Mouse (Mus musculus): Measurements from ENCODE around the gene Rassf5. TPM values are rescaled to one million over a fixed set of nuclear protein-coding genes. Genes with fewer than 3 reads are reported as not detected.
"Not testable (repeated sequence)": the region's sequence is repeated elsewhere in the genome, so short reads cannot be mapped to it uniquely, and the experiment has no call there.

The Rassf5 gene
- polyA plus RNA-seq, 1 experiment from 2014 or later: 6.5 TPM

GRCm38 (mm10) chr1:131252516-131253250, 7.6 kb upstream of the Rassf5 start:
- not testable (repeated sequence) for ATAC-seq (ENCODE audit: borderline replicate concordance, extremely low read depth, low FRiP score, low TSS enrichment)
- WGBS: 64% methylated on average over 7 of the region's 7 CpGs

GRCm38 (mm10) chr1:131246433-131247395, 1.7 kb upstream of the Rassf5 start:
- 4% methylated on average over 7 of the region's 7 CpGs for WGBS
- H3K4me1 ChIP-seq: peaks cover 47% of the 10 kb centered on the region
- H3K9ac ChIP-seq: peak overlapping the region; percentile 20; the same call in 1 of the 2 replicates
- H3K4me2 ChIP-seq: peak overlapping the region; percentile 94
- H3K27ac ChIP-seq: peak overlapping the region; percentile 54
- H3K27me3 ChIP-seq: peaks cover 37% of the 10 kb centered on the region
- peak; percentile 56; the same call in 1 of the 2 replicates for ATAC-seq (ENCODE audit: borderline replicate concordance, extremely low read depth, low FRiP score, low TSS enrichment)
- no peaks in the 10 kb centered on the region for H3K36me3 ChIP-seq
- no peaks in the 10 kb centered on the region for H3K9me3 ChIP-seq
- peak overlapping the region; percentile 22 for H3K4me3 ChIP-seq

More at GRCm38 (mm10) chr1:131252516-131253250, 7.6 kb upstream of the Rassf5 start:
- Histone ChIP-seq H3K27ac (peak overlapping the region; percentile 39; the same call in 1 of the 2 replicates), H3K4me1 (peaks cover 17% of the 10 kb centered on the region)
- not testable (repeated sequence) for H3K9me3 ChIP-seq, H3K4me3 ChIP-seq, H3K36me3 ChIP-seq, H3K9ac ChIP-seq, H3K4me2 ChIP-seq, H3K27me3 ChIP-seq

- Histone ChIP-seq H3K9me3 (no peaks in the 10 kb centered on the region), H3K27me3 (peaks cover 39% of the 10 kb centered on the region), H3K4me2 (peak overlapping the region; percentile 94), H3K4me3 (peak overlapping the region; percentile 60), H3K36me3 (no peaks in the 10 kb centered on the region), H3K27ac (0 out of 2 replicates have a peak overlapping the region, but pooled peaks have one; percentile 54), H3K4me1 (peaks cover 48% of the 10 kb centered on the region), H3K9ac (peak overlapping the region; percentile 54; the same call in 1 of the 2 replicates)
- WGBS: 9% methylated on average over 9 of the region's 9 CpGs
- ATAC-seq (ENCODE audit: borderline replicate concordance, extremely low read depth, low FRiP score, low TSS enrichment): peak; percentile 37
These were observed 868 bp upstream of the Rassf5 start for GRCm38 (mm10) chr1:131245926-131246325.

- no peaks in the 10 kb centered on the region for H3K36me3 ChIP-seq
- H3K4me2 ChIP-seq: peak overlapping the region; percentile 94
- H3K27ac ChIP-seq: no peak overlapping the region
- peaks cover 39% of the 10 kb centered on the region for H3K27me3 ChIP-seq
- WGBS: under 1% methylated on average over 57 of the region's 57 CpGs
- ATAC-seq (ENCODE audit: borderline replicate concordance, extremely low read depth, low FRiP score, low TSS enrichment): no peak; the same call in 1 of the 2 replicates
- no peaks in the 10 kb centered on the region for H3K9me3 ChIP-seq
- peak overlapping the region; percentile 60 for H3K4me3 ChIP-seq
- peak overlapping the region; percentile 54 for H3K9ac ChIP-seq
- peaks cover 58% of the 10 kb centered on the region for H3K4me1 ChIP-seq
These were observed 446 bp downstream of the Rassf5 start for GRCm38 (mm10) chr1:131244536-131245088.

GRCm38 (mm10) chr1:131242956-131243355, 2.1 kb downstream of the Rassf5 start:
- no peak overlapping the region for H3K27ac ChIP-seq
- no peak overlapping the region for H3K4me3 ChIP-seq
- no peaks in the 10 kb centered on the region for H3K9me3 ChIP-seq
- no peak overlapping the region for H3K9ac ChIP-seq
- WGBS: 28% methylated on average over 6 of the region's 6 CpGs
- no peak for ATAC-seq (ENCODE audit: borderline replicate concordance, extremely low read depth, low FRiP score, low TSS enrichment)
- H3K4me1 ChIP-seq: peaks cover 72% of the 10 kb centered on the region
- peak overlapping the region; percentile 94; the same call in 1 of the 2 replicates for H3K4me2 ChIP-seq
- peaks cover 39% of the 10 kb centered on the region for H3K27me3 ChIP-seq
- H3K36me3 ChIP-seq: no peaks in the 10 kb centered on the region

GRCm38 (mm10) chr1:131239576-131240193, 5.4 kb downstream of the Rassf5 start:
- peak overlapping the region; percentile 63 for H3K27ac ChIP-seq
- 67% methylated on average over 12 of the region's 12 CpGs for WGBS
- H3K9ac ChIP-seq: no peak overlapping the region
- no peak for ATAC-seq (ENCODE audit: borderline replicate concordance, extremely low read depth, low FRiP score, low TSS enrichment)
- H3K4me3 ChIP-seq: no peak overlapping the region
- H3K36me3 ChIP-seq: no peaks in the 10 kb centered on the region
- H3K4me1 ChIP-seq: peaks cover 43% of the 10 kb centered on the region
- H3K4me2 ChIP-seq: no peak overlapping the region
- peaks cover 29% of the 10 kb centered on the region for H3K27me3 ChIP-seq
- no peaks in the 10 kb centered on the region for H3K9me3 ChIP-seq

GRCm38 (mm10) chr1:131238931-131239381, 6.1 kb downstream of the Rassf5 start:
- Histone ChIP-seq H3K9ac (no peak overlapping the region), H3K27ac (peak overlapping the region; percentile 63), H3K4me3 (no peak overlapping the region), H3K4me2 (no peak overlapping the region), H3K4me1 (peaks cover 39% of the 10 kb centered on the region), H3K27me3 (peaks cover 22% of the 10 kb centered on the region), H3K9me3 (no peaks in the 10 kb centered on the region), H3K36me3 (no peaks in the 10 kb centered on the region)
- ATAC-seq (ENCODE audit: borderline replicate concordance, extremely low read depth, low FRiP score, low TSS enrichment): peak; percentile 80
- WGBS: 36% methylated on average over 8 of the region's 8 CpGs

- no peak overlapping the region for H3K4me3 ChIP-seq
- 45% methylated on average over 7 of the region's 7 CpGs for WGBS
- H3K27me3 ChIP-seq: no peaks in the 10 kb centered on the region
- no peak overlapping the region for H3K9ac ChIP-seq
- no peaks in the 10 kb centered on the region for H3K36me3 ChIP-seq
- no peak for ATAC-seq (ENCODE audit: borderline replicate concordance, extremely low read depth, low FRiP score, low TSS enrichment)
- H3K9me3 ChIP-seq: no peaks in the 10 kb centered on the region
- no peak overlapping the region for H3K27ac ChIP-seq
- H3K4me2 ChIP-seq: no peak overlapping the region
- peaks cover 27% of the 10 kb centered on the region for H3K4me1 ChIP-seq
These were observed 9.0 kb downstream of the Rassf5 start for GRCm38 (mm10) chr1:131236077-131236476.

- ATAC-seq (ENCODE audit: borderline replicate concordance, extremely low read depth, low FRiP score, low TSS enrichment): no peak
- WGBS: 46% methylated on average over 12 of the region's 12 CpGs
- Histone ChIP-seq H3K9ac (no peak overlapping the region), H3K4me2 (no peak overlapping the region), H3K4me1 (peaks cover 5% of the 10 kb centered on the region), H3K9me3 (no peaks in the 10 kb centered on the region), H3K4me3 (no peak overlapping the region), H3K27ac (no peak overlapping the region), H3K27me3 (no peaks in the 10 kb centered on the region), H3K36me3 (no peaks in the 10 kb centered on the region)
These were observed 11.5 kb downstream of the Rassf5 start for GRCm38 (mm10) chr1:131233527-131233926.

GRCm38 (mm10) chr1:131228659-131229058, 16.4 kb downstream of the Rassf5 start:
- H3K27me3 ChIP-seq: no peaks in the 10 kb centered on the region
- no peak overlapping the region for H3K4me3 ChIP-seq
- no peaks in the 10 kb centered on the region for H3K36me3 ChIP-seq
- ATAC-seq (ENCODE audit: borderline replicate concordance, extremely low read depth, low FRiP score, low TSS enrichment): no peak
- 77% methylated on average over 5 of the region's 5 CpGs for WGBS
- no peaks in the 10 kb centered on the region for H3K9me3 ChIP-seq
- no peaks in the 10 kb centered on the region for H3K4me1 ChIP-seq
- no peak overlapping the region for H3K27ac ChIP-seq
- no peak overlapping the region for H3K4me2 ChIP-seq
- H3K9ac ChIP-seq: no peak overlapping the region

GRCm38 (mm10) chr1:131228225-131228624, 16.8 kb downstream of the Rassf5 start:
- no peak overlapping the region for H3K9ac ChIP-seq
- no peaks in the 10 kb centered on the region for H3K4me1 ChIP-seq
- H3K27me3 ChIP-seq: no peaks in the 10 kb centered on the region
- H3K27ac ChIP-seq: no peak overlapping the region
- no peak overlapping the region for H3K4me3 ChIP-seq
- no peaks in the 10 kb centered on the region for H3K9me3 ChIP-seq
- no peak overlapping the region for H3K4me2 ChIP-seq
- H3K36me3 ChIP-seq: no peaks in the 10 kb centered on the region
- ATAC-seq (ENCODE audit: borderline replicate concordance, extremely low read depth, low FRiP score, low TSS enrichment): no peak
- WGBS: 43% methylated on average over 7 of the region's 7 CpGs

All from lung, embryonic 15.5 days (tissue).